Mouse (Mus musculus): ENCODE data around the gene Cox7a2. TPM values are rescaled to one million over a fixed set of nuclear protein-coding genes. Genes with fewer than 3 reads are reported as not detected.
A peak's percentile ranks its signal among the peaks of the same experiment; 100 is the strongest.

Cox7a2 gene
- polyA plus RNA-seq, 1 experiment, result 333 TPM

DNA sequence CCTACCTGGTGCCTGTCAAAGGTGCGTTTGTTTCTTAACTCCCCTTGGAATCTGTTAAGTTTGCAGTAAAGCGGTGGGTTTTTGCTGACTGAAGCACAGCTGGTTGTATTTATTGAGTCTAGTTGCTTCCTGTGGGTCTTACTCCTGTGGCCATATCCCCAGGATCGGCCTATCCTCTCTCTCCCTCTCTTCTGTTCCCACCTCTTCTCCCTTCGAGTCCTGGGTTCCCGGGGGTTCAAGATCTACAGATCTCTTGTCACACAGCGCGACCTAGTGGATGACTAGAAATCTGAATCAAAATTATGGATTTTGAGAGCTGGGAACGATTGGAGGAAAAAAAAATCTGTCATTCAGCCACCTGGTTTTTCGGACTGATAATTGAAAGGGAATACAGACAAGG is 38.6 kb downstream of the Cox7a2 start:
- H3K4me3 ChIP-seq (replicated peaks; ENCODE audit: control insufficient read depth, low read depth, low read length), result no peak overlapping the region
- 10% methylated on average over 9 of the region's 9 CpGs for WGBS
- TF ChIP-seq CTCF (IDR thresholded peaks at IDR 0.05; ENCODE audit: control insufficient read depth, insufficient read depth, low read length) (peak; percentile 26; the same call in 1 of the 2 replicates), POLR2A (IDR thresholded peaks at IDR 0.05; ENCODE audit: borderline replicate concordance, control insufficient read depth, low read depth, low read length) (no peak)
- no peaks in the 10 kb centered on the region for H3K4me1 ChIP-seq (ENCODE audit: control insufficient read depth, insufficient read depth, low read length)
- no peak overlapping the region for H3K27ac ChIP-seq (ENCODE audit: control insufficient read depth, insufficient read depth, low read depth, low read length, poor library complexity)

DNA sequence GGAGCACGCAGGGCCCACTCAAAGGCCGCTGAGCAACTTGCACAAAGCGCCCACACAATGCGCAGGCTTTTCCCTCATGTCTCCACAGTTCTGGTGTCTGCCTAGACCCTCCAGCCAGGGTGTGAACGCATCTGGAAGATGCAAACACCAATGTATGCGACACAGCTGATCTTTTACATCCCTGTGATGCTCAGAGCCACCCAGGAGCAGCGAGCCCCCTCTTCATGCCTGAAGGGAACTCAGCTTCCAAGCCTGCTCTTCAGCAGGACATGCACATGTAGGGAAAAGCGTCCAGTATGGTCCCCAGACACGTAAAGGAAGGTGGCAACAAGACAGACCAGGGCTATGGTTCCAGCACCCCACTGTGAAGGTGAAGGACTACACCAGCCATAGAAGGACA is 39.5 kb downstream of the Cox7a2 start:
- WGBS, result 36% methylated on average over 9 of the region's 9 CpGs
- Histone ChIP-seq H3K4me1 (ENCODE audit: control insufficient read depth, insufficient read depth, low read length) (no peaks in the 10 kb centered on the region), H3K4me3 (replicated peaks; ENCODE audit: control insufficient read depth, low read depth, low read length) (no peak overlapping the region), H3K27ac (ENCODE audit: control insufficient read depth, insufficient read depth, low read depth, low read length, poor library complexity) (no peak overlapping the region)
- no peak for TF ChIP-seq CTCF (IDR thresholded peaks at IDR 0.05; ENCODE audit: control insufficient read depth, insufficient read depth, low read length)
- no peak for TF ChIP-seq POLR2A (IDR thresholded peaks at IDR 0.05; ENCODE audit: borderline replicate concordance, control insufficient read depth, low read depth, low read length)

DNA sequence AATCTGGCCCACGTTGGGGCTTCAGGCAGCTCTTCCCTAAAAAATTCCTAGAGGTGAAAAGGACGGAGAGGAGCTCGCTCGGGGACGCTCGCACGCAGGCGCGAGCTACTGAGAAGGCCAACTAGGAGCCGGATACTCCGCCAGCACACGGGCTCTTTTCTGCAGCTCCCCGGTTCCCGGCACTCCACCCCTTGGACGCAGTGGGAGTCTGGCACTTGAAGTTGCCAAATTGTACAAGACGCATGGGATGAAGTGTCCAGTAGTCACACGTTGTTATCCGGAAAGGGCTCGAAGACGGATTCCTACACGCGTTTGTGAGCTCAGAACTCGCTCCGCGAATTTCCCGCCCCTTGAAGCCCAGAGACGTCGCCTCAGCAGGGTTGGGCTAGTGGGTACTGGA is 40.2 kb downstream of the Cox7a2 start:
- Histone ChIP-seq H3K27ac (ENCODE audit: control insufficient read depth, insufficient read depth, low read depth, low read length, poor library complexity) (no peak overlapping the region), H3K4me3 (replicated peaks; ENCODE audit: control insufficient read depth, low read depth, low read length) (no peak overlapping the region), H3K4me1 (ENCODE audit: control insufficient read depth, insufficient read depth, low read length) (no peaks in the 10 kb centered on the region)
- 2% methylated on average over 28 of the region's 28 CpGs for WGBS
- TF ChIP-seq CTCF (IDR thresholded peaks at IDR 0.05; ENCODE audit: control insufficient read depth, insufficient read depth, low read length), result no peak
- no peak for TF ChIP-seq POLR2A (IDR thresholded peaks at IDR 0.05; ENCODE audit: borderline replicate concordance, control insufficient read depth, low read depth, low read length)

DNA sequence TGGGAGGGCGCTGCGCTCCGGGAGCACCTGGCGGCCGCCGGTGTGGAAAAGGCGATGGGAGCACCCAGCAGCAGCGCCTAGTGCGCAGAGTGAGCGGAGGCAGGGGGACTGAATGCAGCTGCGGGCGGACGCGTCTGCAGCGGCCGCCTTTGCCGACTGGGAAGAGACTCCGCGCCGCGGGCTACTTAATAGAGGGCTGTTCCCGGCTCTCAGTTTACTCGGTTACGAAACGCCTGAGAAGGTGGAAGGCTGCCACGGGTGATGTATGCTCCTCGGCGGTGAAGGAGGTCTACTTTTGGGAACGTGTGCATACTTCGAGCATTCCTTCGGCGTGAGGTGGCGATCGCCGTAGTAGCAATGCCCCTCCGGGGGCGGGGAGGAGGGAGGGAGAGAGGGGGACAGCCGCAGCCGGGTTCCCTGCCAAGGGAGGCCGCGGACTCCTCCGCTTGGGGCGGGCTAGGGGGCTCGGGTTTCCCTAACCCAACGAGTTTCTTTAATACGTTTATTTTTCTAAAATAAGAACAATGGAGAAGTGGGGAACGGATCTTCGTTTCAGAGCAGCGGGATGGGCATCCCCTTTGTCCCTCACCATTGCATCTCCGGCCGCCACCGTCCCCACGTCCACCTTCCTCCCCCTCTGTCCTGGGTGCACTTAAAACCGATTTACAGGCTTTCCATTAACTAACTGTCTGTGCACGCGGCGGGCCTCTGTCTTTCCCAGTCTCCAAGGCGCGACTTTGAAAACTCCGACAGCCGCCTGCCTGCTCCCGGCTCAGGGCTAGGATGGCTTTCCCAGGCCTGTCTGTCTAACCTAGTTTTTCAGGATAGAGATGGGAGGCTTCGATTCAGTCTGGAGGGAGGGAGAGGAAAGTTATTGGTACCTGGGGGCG is 41.0 kb downstream of the Cox7a2 start, which contains the start of gene Col12a1:
Gene Col12a1 (minus strand): TSS at position 351 of the 890 bp plus-strand sequence.
- no peak within 1 kb of the TSS for H3K27ac ChIP-seq (ENCODE audit: control insufficient read depth, insufficient read depth, low read depth, low read length, poor library complexity)

DNA sequence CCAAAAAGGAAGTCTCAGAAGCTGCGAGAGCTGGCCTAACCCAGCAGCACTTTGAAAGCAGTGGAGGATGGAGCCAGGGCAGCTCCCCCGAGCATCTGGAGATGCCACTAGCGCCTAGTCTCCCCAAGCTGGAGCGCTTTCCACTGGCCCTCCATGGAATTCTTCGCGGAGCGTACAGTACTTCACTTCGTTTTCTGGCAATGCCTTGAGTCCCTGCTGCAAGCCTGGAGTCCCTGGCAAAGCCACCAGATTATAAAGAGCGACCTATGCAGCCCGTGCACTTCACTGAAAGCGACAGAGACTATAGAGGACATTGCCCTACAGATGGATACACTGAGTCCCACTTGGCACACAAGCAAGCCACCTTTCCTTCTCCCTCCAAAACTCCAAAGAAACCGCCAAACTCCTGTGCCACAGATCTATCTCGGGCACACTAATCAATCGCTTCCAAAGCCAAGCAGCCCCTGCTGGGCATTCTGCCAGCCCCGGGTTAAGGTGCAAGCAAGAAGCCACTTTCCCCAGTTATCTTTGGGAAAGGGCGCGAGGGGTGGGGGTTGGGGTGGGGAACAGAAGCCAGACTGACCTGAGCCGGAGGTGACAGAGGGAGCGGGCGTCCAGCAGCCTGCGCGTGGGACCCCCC is 41.7 kb downstream of the Cox7a2 start:
- no peaks in the 10 kb centered on the region for H3K4me1 ChIP-seq (ENCODE audit: control insufficient read depth, insufficient read depth, low read length)
- H3K27ac ChIP-seq (ENCODE audit: control insufficient read depth, insufficient read depth, low read depth, low read length, poor library complexity), result no peak overlapping the region
- WGBS, result 7% methylated on average over 22 of the region's 22 CpGs
- TF ChIP-seq CTCF (IDR thresholded peaks at IDR 0.05; ENCODE audit: control insufficient read depth, insufficient read depth, low read length) (no peak), POLR2A (IDR thresholded peaks at IDR 0.05; ENCODE audit: borderline replicate concordance, control insufficient read depth, low read depth, low read length) (no peak)
- H3K4me3 ChIP-seq (replicated peaks; ENCODE audit: control insufficient read depth, low read depth, low read length), result no peak overlapping the region

More for the DNA sequence above, 41.0 kb downstream of the Cox7a2 start, which contains the start of gene Col12a1:
- 2% methylated on average over 64 of the region's 64 CpGs for WGBS
- Histone ChIP-seq H3K4me1 (ENCODE audit: control insufficient read depth, insufficient read depth, low read length) (no peaks in the 10 kb centered on the region), H3K4me3 (replicated peaks; ENCODE audit: control insufficient read depth, low read depth, low read length) (no peak within 1 kb of the TSS)
- TF ChIP-seq POLR2A (IDR thresholded peaks at IDR 0.05; ENCODE audit: borderline replicate concordance, control insufficient read depth, low read depth, low read length) (no peak), CTCF (IDR thresholded peaks at IDR 0.05; ENCODE audit: control insufficient read depth, insufficient read depth, low read length) (no peak)

DNA sequence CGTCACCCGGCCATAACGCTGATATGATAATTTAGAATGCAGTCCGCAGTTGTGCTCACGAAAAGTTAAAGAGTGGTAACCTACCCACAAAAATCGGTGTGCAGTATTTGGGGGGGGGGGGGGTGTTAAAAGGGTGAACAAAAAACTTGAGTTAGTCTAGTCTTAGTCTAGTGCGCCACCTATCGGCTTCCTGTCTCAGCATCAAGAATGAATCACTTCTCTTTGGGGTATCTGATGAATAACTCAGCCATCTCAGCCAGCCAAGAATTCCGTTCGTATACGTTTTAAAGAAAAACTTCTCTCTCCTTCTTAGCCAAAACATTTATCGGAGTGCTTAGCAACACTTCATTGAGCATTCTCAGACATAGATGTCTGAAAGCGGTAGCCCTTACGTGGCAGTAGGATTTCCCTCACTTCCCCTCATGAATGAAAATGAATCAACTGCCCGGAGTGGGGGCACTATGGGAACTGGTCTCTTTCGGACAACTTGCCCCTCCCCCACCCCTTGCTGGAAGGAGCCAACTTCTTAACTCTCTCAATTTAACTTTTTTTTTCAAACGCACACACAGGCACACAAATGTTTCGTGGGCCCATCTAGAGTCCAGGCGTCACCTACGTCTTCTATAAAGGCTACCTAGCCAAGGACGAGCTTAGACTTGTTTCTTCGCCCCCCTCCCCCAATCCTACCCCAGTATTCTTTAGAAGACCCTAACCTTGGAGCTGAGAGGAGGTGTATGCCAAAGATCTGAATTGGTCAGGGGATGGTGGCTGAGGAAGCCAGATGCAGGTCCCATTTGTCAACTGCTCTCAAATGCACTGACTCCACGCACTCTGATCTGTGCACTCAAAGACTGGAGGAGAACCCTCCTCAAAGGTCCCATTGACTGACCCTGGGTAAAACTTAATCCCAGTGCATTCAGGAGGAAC is 42.5 kb downstream of the Cox7a2 start:
- no peaks in the 10 kb centered on the region for H3K4me1 ChIP-seq (ENCODE audit: control insufficient read depth, insufficient read depth, low read length)
- H3K4me3 ChIP-seq (replicated peaks; ENCODE audit: control insufficient read depth, low read depth, low read length), result no peak overlapping the region
- WGBS, result 11% methylated on average over 23 of the region's 23 CpGs
- no peak for TF ChIP-seq POLR2A (IDR thresholded peaks at IDR 0.05; ENCODE audit: borderline replicate concordance, control insufficient read depth, low read depth, low read length)
- TF ChIP-seq CTCF (IDR thresholded peaks at IDR 0.05; ENCODE audit: control insufficient read depth, insufficient read depth, low read length), result no peak
- H3K27ac ChIP-seq (ENCODE audit: control insufficient read depth, insufficient read depth, low read depth, low read length, poor library complexity), result no peak overlapping the region

DNA sequence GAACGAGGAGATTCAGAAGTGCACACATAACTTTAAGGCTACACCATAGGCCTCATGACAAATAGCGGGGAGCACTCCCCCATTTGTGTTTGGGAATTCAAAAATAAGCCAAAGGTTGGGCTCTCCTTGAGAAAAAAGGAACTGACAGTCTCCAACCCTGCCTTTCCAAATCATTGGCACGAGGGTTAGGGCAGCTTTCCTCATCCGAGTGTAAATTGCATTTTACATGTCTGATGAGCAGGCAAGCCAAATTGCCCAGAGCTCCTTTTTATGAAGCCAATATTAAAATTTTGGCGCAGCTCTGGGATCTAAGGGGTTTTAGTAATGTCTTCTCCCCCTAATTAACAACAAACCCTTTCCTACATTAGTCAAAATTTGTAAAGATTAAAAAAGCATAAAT is 43.2 kb downstream of the Cox7a2 start:
- 62% methylated on average over 5 of the region's 5 CpGs for WGBS
- H3K4me1 ChIP-seq (ENCODE audit: control insufficient read depth, insufficient read depth, low read length), result no peaks in the 10 kb centered on the region

More for the DNA sequence above, 43.2 kb downstream of the Cox7a2 start:
- Histone ChIP-seq H3K27ac (ENCODE audit: control insufficient read depth, insufficient read depth, low read depth, low read length, poor library complexity) (no peak overlapping the region), H3K4me3 (replicated peaks; ENCODE audit: control insufficient read depth, low read depth, low read length) (no peak overlapping the region)
- TF ChIP-seq CTCF (IDR thresholded peaks at IDR 0.05; ENCODE audit: control insufficient read depth, insufficient read depth, low read length), result no peak
- no peak for TF ChIP-seq POLR2A (IDR thresholded peaks at IDR 0.05; ENCODE audit: borderline replicate concordance, control insufficient read depth, low read depth, low read length)

Data from bone marrow, adult 2 months (tissue).